Mouse (Mus musculus): Measurements from ENCODE around the gene Mcat. TPM values are rescaled to one million over a fixed set of nuclear protein-coding genes. Genes with fewer than 3 reads are reported as not detected.

The Mcat gene
- polyA plus RNA-seq, 1 experiment from 2014 or later, result 41.2 TPM

- no peaks in the 10 kb centered on the region for H3K9me3 ChIP-seq (replicated peaks; ENCODE audit: low read length)
- H3K4me1 ChIP-seq (replicated peaks; ENCODE audit: insufficient read depth, low read length), result peaks cover 12% of the 10 kb centered on the region
- no peak for DNase-seq (ENCODE audit: low spot score)
- no peak for TF ChIP-seq CTCF (IDR thresholded peaks at IDR 0.05; ENCODE audit: low read depth)
- no peak overlapping the region for H3K4me3 ChIP-seq (replicated peaks; ENCODE audit: low read depth, low read length)
- H3K4me2 ChIP-seq (ENCODE audit: low read length), result peak overlapping the region; percentile 57; the same call in 1 of the 2 replicates
- peaks cover 7% of the 10 kb centered on the region; the same call in 1 of the 2 replicates for H3K36me3 ChIP-seq (ENCODE audit: insufficient read depth, low read length)
- H3K27me3 ChIP-seq (ENCODE audit: insufficient read depth, low read length), result no peaks in the 10 kb centered on the region
- H3K9ac ChIP-seq (ENCODE audit: low read depth, low read length), result no peak overlapping the region
- no peak for ATAC-seq (replicated peaks; ENCODE audit: low FRiP score, low read depth)
- H3K27ac ChIP-seq, result no peak overlapping the region
These were observed 29.6 kb upstream of the Mcat start for GRCm38 (mm10) chr15:83593189-83593585.

GRCm38 (mm10) chr15:83592260-83593188 is 28.9 kb upstream of the Mcat start:
- TF ChIP-seq CTCF (IDR thresholded peaks at IDR 0.05; ENCODE audit: low read depth), result no peak
- Histone ChIP-seq H3K27ac (no peak overlapping the region), H3K9me3 (replicated peaks; ENCODE audit: low read length) (no peaks in the 10 kb centered on the region), H3K36me3 (ENCODE audit: insufficient read depth, low read length) (peaks cover 8% of the 10 kb centered on the region; the same call in 1 of the 2 replicates), H3K4me1 (replicated peaks; ENCODE audit: insufficient read depth, low read length) (peaks cover 12% of the 10 kb centered on the region), H3K4me3 (replicated peaks; ENCODE audit: low read depth, low read length) (no peak overlapping the region), H3K9ac (ENCODE audit: low read depth, low read length) (no peak overlapping the region), H3K4me2 (ENCODE audit: low read length) (no peak overlapping the region), H3K27me3 (ENCODE audit: insufficient read depth, low read length) (no peaks in the 10 kb centered on the region)
- no peak for ATAC-seq (replicated peaks; ENCODE audit: low FRiP score, low read depth)
- DNase-seq (ENCODE audit: low spot score), result no peak
- 71% methylated on average over 8 of the region's 8 CpGs for WGBS

- Histone ChIP-seq H3K27me3 (ENCODE audit: insufficient read depth, low read length) (no peaks in the 10 kb centered on the region), H3K4me1 (replicated peaks; ENCODE audit: insufficient read depth, low read length) (peaks cover 12% of the 10 kb centered on the region), H3K27ac (no peak overlapping the region), H3K4me3 (replicated peaks; ENCODE audit: low read depth, low read length) (no peak overlapping the region), H3K4me2 (ENCODE audit: low read length) (no peak overlapping the region), H3K9ac (ENCODE audit: low read depth, low read length) (no peak overlapping the region), H3K9me3 (replicated peaks; ENCODE audit: low read length) (no peaks in the 10 kb centered on the region), H3K36me3 (ENCODE audit: insufficient read depth, low read length) (peaks cover 13% of the 10 kb centered on the region)
- 66% methylated on average over 6 of the region's 6 CpGs for WGBS
- ATAC-seq (replicated peaks; ENCODE audit: low FRiP score, low read depth) (no peak), DNase-seq (ENCODE audit: low spot score) (no peak)
- TF ChIP-seq CTCF (IDR thresholded peaks at IDR 0.05; ENCODE audit: low read depth), result no peak
These were observed 28.2 kb upstream of the Mcat start for GRCm38 (mm10) chr15:83591758-83592157.

GRCm38 (mm10) chr15:83590841-83591240 is 27.3 kb upstream of the Mcat start:
- Histone ChIP-seq H3K36me3 (ENCODE audit: insufficient read depth, low read length) (peaks cover 22% of the 10 kb centered on the region), H3K9me3 (replicated peaks; ENCODE audit: low read length) (no peaks in the 10 kb centered on the region), H3K9ac (ENCODE audit: low read depth, low read length) (no peak overlapping the region), H3K4me2 (ENCODE audit: low read length) (no peak overlapping the region), H3K4me3 (replicated peaks; ENCODE audit: low read depth, low read length) (no peak overlapping the region), H3K4me1 (replicated peaks; ENCODE audit: insufficient read depth, low read length) (peaks cover 12% of the 10 kb centered on the region), H3K27ac (no peak overlapping the region), H3K27me3 (ENCODE audit: insufficient read depth, low read length) (no peaks in the 10 kb centered on the region)
- 87% methylated on average over 4 of the region's 4 CpGs for WGBS
- TF ChIP-seq CTCF (IDR thresholded peaks at IDR 0.05; ENCODE audit: low read depth), result no peak
- ATAC-seq (replicated peaks; ENCODE audit: low FRiP score, low read depth), result no peak
- no peak for DNase-seq (ENCODE audit: low spot score)

GRCm38 (mm10) chr15:83584741-83585220 is 21.2 kb upstream of the Mcat start:
- H3K4me2 ChIP-seq (ENCODE audit: low read length), result no peak overlapping the region
- H3K9ac ChIP-seq (ENCODE audit: low read depth, low read length), result no peak overlapping the region
- H3K27me3 ChIP-seq (ENCODE audit: insufficient read depth, low read length), result no peaks in the 10 kb centered on the region
- H3K27ac ChIP-seq, result no peak overlapping the region
- peaks cover 49% of the 10 kb centered on the region for H3K36me3 ChIP-seq (ENCODE audit: insufficient read depth, low read length)
- no peak for ATAC-seq (replicated peaks; ENCODE audit: low FRiP score, low read depth)
- H3K9me3 ChIP-seq (replicated peaks; ENCODE audit: low read length), result no peaks in the 10 kb centered on the region
- TF ChIP-seq CTCF (IDR thresholded peaks at IDR 0.05; ENCODE audit: low read depth), result no peak
- H3K4me3 ChIP-seq (replicated peaks; ENCODE audit: low read depth, low read length), result no peak overlapping the region
- 83% methylated on average over 6 of the region's 6 CpGs for WGBS
- no peak for DNase-seq (ENCODE audit: low spot score)
- no peaks in the 10 kb centered on the region for H3K4me1 ChIP-seq (replicated peaks; ENCODE audit: insufficient read depth, low read length)

- peak; percentile 64 for TF ChIP-seq CTCF (IDR thresholded peaks at IDR 0.05; ENCODE audit: low read depth)
- no peak overlapping the region for H3K4me2 ChIP-seq (ENCODE audit: low read length)
- H3K27ac ChIP-seq, result no peak overlapping the region
- ATAC-seq (replicated peaks; ENCODE audit: low FRiP score, low read depth), result no peak
- no peak overlapping the region for H3K4me3 ChIP-seq (replicated peaks; ENCODE audit: low read depth, low read length)
- peaks cover 55% of the 10 kb centered on the region for H3K36me3 ChIP-seq (ENCODE audit: insufficient read depth, low read length)
- no peaks in the 10 kb centered on the region for H3K4me1 ChIP-seq (replicated peaks; ENCODE audit: insufficient read depth, low read length)
- H3K27me3 ChIP-seq (ENCODE audit: insufficient read depth, low read length), result no peaks in the 10 kb centered on the region
- no peak for DNase-seq (ENCODE audit: low spot score)
- no peaks in the 10 kb centered on the region for H3K9me3 ChIP-seq (replicated peaks; ENCODE audit: low read length)
- 74% methylated on average over 8 of the region's 8 CpGs for WGBS
- no peak overlapping the region for H3K9ac ChIP-seq (ENCODE audit: low read depth, low read length)
These were observed 20.0 kb upstream of the Mcat start for GRCm38 (mm10) chr15:83583419-83584156.

Measured in kidney, postnatal 0 days (tissue).